Mouse (Mus musculus): ENCODE measurements at regions not wholly inside any gene's neighbourhood (a gene's known extent, or its start where the extent isn't known, plus 50 kb on each side); places are given as distances from the start of the nearest gene placed in this dataset.

DNA sequence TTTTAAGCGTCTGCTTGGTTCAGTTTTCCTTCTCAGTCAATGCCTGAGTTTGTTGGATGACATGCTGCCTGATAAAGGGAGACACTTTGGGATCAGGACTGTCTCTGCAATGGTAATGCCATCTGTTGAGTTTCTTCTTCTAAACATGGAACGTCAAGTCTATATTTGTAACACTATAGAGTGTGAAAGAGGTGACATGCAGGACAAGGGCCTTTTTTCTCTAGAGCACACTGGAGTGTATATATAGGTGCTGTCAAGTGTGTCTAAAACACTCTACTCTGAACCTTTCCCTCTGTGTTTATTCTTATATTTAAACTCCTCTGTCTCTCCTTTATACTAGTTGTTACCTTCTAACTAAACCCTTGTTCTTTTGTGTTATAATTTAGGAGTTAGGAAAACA is 299.6 kb downstream of the Epha7 start:
- TF ChIP-seq CTCF (IDR thresholded peaks at IDR 0.05; ENCODE audit: control insufficient read depth, insufficient read depth, insufficient replicate concordance, low read depth, low read length), result no peak
- TF ChIP-seq POLR2A (IDR thresholded peaks at IDR 0.05; ENCODE audit: control insufficient read depth, low read depth, low read length), result no peak

All from testis, adult 2 months (tissue).